Mouse (Mus musculus): Measurements from ENCODE around the gene Slit3. TPM values are rescaled to one million over a fixed set of nuclear protein-coding genes. Genes with fewer than 3 reads are reported as not detected.

The Slit3 gene
- polyA plus RNA-seq, 1 experiment from 2014 or later = 20.9 TPM

DNA sequence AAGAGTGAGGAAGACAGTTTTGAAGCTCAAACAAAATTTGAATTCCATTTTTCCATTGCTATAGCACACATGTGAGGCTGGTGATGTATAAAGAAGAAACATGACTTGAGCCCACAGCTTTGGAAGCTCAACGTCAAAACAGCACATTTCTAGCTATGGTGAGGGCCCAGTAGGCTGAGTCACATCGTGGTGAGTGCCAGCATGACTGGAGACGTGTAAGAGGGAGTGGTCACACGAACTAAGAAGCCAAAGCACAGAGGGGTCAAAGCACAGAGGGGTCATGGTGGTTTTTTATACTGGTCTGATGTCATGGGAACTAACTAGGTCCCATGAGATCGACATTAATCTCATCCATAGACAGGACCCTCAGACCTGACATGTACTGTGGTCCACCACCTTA lies 10.7 kb downstream of the Slit3 start:
- Histone ChIP-seq H3K27me3 (no peaks in the 10 kb centered on the region), H3K36me3 (no peaks in the 10 kb centered on the region), H3K27ac (no peak overlapping the region), H3K9me3 (no peaks in the 10 kb centered on the region), H3K4me2 (replicated peaks) (no peak overlapping the region), H3K9ac (no peak overlapping the region), H3K4me1 (peaks cover 6% of the 10 kb centered on the region), H3K4me3 (no peak overlapping the region)
- ATAC-seq (ENCODE audit: low FRiP score, low read depth) = no peak
- WGBS = 84% methylated on average over 5 of the region's 5 CpGs

DNA sequence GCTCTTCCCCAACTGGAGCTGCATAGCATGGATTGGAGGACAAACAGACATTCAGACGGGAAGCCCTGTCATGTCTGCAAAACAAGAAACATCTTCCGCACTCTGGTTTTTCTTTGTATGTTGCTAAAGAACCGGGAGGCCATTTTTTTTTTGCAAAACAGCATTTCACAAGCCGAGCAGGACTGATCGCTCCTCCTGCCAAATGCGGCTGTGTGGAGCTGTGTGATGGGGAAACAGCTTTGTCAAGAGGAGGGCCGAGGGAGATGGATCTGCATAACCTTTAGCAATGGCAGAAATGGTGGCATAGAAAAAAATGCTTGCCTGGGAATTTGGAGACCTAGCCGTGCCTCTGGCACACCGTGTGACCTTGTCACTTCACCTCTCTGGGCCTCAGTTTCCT lies 15.6 kb downstream of the Slit3 start:
- Histone ChIP-seq H3K27me3 (no peaks in the 10 kb centered on the region), H3K36me3 (no peaks in the 10 kb centered on the region), H3K4me3 (no peak overlapping the region), H3K27ac (no peak overlapping the region), H3K9ac (no peak overlapping the region), H3K4me1 (peaks cover 23% of the 10 kb centered on the region), H3K9me3 (no peaks in the 10 kb centered on the region), H3K4me2 (replicated peaks) (no peak overlapping the region)
- ATAC-seq (ENCODE audit: low FRiP score, low read depth) = no peak
- WGBS = 85% methylated on average over 9 of the region's 9 CpGs

DNA sequence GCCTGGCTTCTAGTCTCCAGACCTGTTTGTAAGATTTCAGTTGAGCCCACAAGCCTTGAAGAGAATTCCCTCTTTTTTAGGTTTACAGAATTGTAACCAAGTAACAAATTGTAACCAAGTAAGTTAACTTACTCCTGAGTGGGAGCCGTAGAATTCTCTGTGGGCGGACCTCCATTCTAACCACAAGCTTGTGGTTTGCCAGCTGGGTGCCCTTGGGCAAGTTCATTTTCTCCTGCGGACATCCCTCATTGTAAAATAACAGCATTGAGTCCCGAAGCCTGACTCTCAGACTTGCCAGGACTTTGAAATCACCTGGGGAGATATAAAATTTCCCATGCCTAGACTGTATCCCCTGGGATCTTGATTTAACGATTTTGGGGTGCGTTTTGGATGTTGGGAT lies 19.1 kb downstream of the Slit3 start:
- no peak overlapping the region for H3K4me3 ChIP-seq
- H3K4me2 ChIP-seq (replicated peaks) = no peak overlapping the region
- no peak overlapping the region for H3K9ac ChIP-seq
- 54% methylated on average over 6 of the region's 6 CpGs for WGBS
- no peaks in the 10 kb centered on the region for H3K9me3 ChIP-seq
- peaks cover 52% of the 10 kb centered on the region for H3K4me1 ChIP-seq
- no peak overlapping the region for H3K27ac ChIP-seq
- H3K36me3 ChIP-seq = no peaks in the 10 kb centered on the region
- ATAC-seq (ENCODE audit: low FRiP score, low read depth) = no peak
- H3K27me3 ChIP-seq = no peaks in the 10 kb centered on the region

DNA sequence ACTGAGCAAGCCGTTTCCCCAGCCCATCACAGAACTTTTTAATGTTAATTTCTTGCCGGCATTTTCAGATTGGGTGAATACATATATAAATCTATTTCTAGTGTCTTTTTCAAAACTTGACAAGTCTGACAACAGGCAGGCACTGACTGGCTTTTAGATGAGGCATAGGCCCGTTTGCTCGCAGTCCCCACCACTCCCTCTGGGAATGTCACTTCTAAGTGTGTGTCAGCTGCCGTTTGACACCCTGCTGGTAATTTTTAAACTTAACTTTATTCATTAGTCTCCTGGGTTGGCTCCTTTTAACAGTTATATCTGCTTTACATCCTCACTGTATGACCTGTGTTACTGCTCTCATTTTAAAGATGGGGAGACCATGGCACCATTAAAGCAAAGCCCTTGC lies 21.2 kb downstream of the Slit3 start:
- WGBS = 55% methylated on average over 5 of the region's 5 CpGs
- no peak overlapping the region for H3K27ac ChIP-seq
- H3K9ac ChIP-seq = no peak overlapping the region
- no peak for ATAC-seq (ENCODE audit: low FRiP score, low read depth)
- H3K4me2 ChIP-seq (replicated peaks) = no peak overlapping the region
- no peak overlapping the region for H3K4me3 ChIP-seq
- H3K27me3 ChIP-seq = no peaks in the 10 kb centered on the region
- peaks cover 53% of the 10 kb centered on the region for H3K4me1 ChIP-seq
- H3K9me3 ChIP-seq = no peaks in the 10 kb centered on the region
- H3K36me3 ChIP-seq = no peaks in the 10 kb centered on the region

DNA sequence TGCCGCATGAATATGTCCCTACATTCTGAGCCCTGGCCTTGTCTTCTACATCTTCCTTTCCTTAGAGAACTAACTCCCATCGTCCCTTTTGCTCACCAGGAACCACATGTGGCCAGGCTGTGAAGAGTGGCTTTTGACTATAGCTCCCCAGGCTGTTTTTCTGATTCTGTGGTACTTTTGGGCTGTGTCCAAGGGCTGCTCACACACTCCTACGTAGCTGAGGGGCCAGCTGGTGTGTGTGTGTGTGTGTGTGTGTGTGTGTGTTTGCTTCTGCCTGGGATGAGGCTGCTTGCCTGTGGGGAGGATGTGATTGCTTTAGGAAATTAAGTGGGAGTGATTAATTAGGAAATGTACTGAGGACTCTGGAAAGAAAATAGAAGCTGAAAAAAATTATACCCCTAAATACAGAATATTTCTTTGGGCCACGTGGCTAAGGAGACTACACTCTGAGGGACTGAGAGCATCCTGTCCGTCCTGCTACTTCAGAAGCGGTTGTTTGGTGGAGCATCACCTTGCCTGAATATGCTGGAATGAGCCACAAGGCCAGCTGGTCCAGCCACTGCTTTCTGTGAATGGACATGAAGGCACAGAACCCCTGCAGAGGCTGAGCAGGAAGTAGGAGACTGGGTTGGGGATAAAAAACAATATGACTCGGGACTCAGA lies 21.8 kb downstream of the Slit3 start:
- H3K4me1 ChIP-seq = peaks cover 49% of the 10 kb centered on the region
- H3K4me3 ChIP-seq = no peak overlapping the region
- 52% methylated on average over 7 of the region's 7 CpGs for WGBS
- H3K9ac ChIP-seq = no peak overlapping the region
- H3K27me3 ChIP-seq = no peaks in the 10 kb centered on the region
- ATAC-seq (ENCODE audit: low FRiP score, low read depth) = peak; percentile 59; the same call in 1 of the 2 replicates
- no peak overlapping the region for H3K4me2 ChIP-seq (replicated peaks)
- no peak overlapping the region for H3K27ac ChIP-seq
- H3K36me3 ChIP-seq = no peaks in the 10 kb centered on the region
- H3K9me3 ChIP-seq = no peaks in the 10 kb centered on the region

DNA sequence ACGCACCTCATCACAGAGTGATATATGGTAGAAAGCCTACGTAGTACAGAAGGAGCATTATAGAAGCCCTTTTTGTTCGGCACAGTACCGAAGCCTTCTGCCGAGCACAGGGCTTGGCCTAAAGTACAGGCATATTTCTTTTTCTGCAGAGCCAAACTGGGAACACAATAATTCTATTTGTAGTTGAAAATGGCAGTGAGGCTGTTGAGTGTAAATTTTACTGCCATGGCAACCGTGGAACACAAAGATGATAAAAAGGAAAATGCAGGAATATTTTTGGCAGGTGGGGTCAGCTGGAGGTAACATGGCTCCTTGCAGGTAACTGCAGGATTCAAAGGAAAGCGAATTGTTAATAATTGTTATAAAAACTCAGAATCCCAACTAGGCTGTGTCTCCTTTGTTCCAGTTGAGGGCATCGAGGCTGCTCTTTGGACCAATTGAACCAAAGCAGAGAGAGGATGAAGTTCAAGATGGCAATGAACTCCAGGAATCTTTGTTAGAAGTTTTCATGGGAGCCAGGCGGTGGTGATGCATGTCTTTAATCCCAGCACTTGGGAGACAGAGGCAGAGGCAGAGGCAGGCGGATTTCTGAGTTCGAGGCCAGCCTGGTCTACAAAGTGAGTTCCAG lies 26.9 kb downstream of the Slit3 start:
- H3K27ac ChIP-seq = no peak overlapping the region
- ATAC-seq (ENCODE audit: low FRiP score, low read depth) = no peak
- H3K4me1 ChIP-seq = peaks cover 38% of the 10 kb centered on the region
- 90% methylated on average over 11 of the region's 11 CpGs for WGBS
- no peaks in the 10 kb centered on the region for H3K9me3 ChIP-seq
- H3K27me3 ChIP-seq = no peaks in the 10 kb centered on the region
- no peak overlapping the region for H3K4me3 ChIP-seq
- no peak overlapping the region for H3K9ac ChIP-seq
- H3K4me2 ChIP-seq (replicated peaks) = no peak overlapping the region
- H3K36me3 ChIP-seq = no peaks in the 10 kb centered on the region

DNA sequence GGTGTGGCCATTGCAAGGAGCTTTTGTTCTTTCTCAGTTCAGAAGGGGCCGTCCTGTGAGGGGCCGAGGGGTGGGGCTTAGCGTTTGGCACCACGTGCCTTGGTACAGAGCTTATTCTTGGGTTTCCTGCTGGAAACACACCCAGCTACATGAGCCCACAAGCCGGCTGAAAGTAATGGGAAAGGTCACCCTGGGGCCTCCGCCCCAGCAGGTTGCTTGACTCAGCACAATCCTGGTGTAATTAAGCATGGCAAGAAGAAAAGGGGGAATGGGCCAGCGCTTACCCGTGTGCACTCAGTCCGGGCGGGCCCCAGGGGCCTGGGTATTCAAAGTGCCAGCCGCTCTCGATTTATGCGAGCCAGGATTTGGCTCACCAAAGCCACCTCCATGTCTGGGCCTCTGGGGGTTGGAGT lies 30.5 kb downstream of the Slit3 start:
- 39% methylated on average over 13 of the region's 13 CpGs for WGBS
- Histone ChIP-seq H3K36me3 (no peaks in the 10 kb centered on the region), H3K4me3 (no peak overlapping the region), H3K4me1 (peaks cover 54% of the 10 kb centered on the region), H3K4me2 (replicated peaks) (no peak overlapping the region; the same call in 1 of the 2 replicates), H3K9me3 (no peaks in the 10 kb centered on the region), H3K9ac (no peak overlapping the region), H3K27me3 (no peaks in the 10 kb centered on the region), H3K27ac (no peak overlapping the region)
- ATAC-seq (ENCODE audit: low FRiP score, low read depth) = peak; percentile 51; the same call in 1 of the 2 replicates

DNA sequence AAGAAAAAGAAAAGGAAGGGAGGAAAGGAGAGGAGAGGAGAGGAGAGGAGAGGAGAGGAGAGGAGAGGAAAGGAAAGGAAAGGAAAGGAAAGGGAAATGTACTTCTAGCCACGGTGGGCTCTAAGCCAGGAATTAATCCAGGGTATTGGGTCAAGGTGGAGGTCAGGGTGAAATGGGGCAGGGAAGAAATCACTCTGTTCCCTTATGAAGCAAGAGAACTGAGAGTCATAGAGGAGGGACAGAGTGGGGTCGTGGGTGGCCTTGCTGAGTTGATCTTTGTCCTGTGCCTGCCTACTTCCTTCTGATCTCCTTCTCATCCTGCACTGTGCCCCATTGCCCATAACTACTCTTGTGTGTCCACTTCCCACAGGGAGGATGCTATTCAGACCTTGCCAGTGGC lies 31.9 kb downstream of the Slit3 start:
- Histone ChIP-seq H3K4me3 (no peak overlapping the region), H3K27me3 (no peaks in the 10 kb centered on the region), H3K36me3 (no peaks in the 10 kb centered on the region), H3K9me3 (no peaks in the 10 kb centered on the region), H3K9ac (no peak overlapping the region), H3K4me2 (replicated peaks) (no peak overlapping the region), H3K27ac (no peak overlapping the region), H3K4me1 (peaks cover 59% of the 10 kb centered on the region)
- ATAC-seq (ENCODE audit: low FRiP score, low read depth) = no peak
- WGBS = 63% methylated on average over 2 of the region's 2 CpGs

DNA sequence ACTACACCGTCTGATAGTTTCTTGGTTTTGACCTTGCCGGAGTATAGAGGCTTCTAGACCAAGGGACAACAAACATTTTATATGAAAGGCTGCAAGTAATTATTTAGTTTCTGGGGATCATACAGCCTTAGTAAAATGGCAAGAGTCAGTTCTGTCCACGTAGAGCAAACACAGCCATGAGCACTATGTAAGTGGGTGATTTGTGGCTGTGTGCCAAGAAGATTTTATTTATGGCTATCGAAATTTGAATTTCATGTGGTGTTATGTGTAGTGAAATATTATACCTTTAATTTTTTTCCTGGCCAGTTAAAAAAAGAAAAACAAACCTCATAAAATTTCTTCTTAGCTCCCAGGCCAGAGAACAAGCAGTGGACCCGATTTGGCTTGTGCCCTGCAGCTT lies 33.4 kb downstream of the Slit3 start:
- no peaks in the 10 kb centered on the region for H3K27me3 ChIP-seq
- peaks cover 64% of the 10 kb centered on the region for H3K4me1 ChIP-seq
- peak; percentile 48; the same call in 1 of the 2 replicates for ATAC-seq (ENCODE audit: low FRiP score, low read depth)
- H3K4me3 ChIP-seq = no peak overlapping the region
- H3K9ac ChIP-seq = no peak overlapping the region
- no peak overlapping the region for H3K4me2 ChIP-seq (replicated peaks)
- no peaks in the 10 kb centered on the region for H3K9me3 ChIP-seq
- H3K27ac ChIP-seq = no peak overlapping the region
- 38% methylated on average over 5 of the region's 5 CpGs for WGBS
- no peaks in the 10 kb centered on the region for H3K36me3 ChIP-seq

DNA sequence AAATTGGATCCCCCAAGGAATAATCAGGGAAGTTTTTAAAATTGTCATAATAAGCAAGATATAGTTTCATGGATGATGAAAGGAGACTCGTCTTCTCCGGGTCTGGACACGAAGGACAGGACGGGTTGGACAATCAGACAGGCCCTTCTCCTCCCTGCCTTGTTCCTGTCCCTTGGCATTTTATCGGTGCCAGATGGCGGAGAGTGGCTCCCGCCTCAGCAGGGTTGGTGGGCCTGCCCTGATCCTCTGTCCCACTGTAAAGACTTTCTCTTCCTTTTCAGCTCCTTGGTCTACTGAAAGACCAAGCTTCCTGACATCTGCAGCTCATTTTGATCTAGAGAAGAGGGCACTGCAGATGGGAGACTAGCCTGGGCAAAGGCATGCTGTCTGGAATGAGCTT lies 34.3 kb downstream of the Slit3 start:
- no peak for ATAC-seq (ENCODE audit: low FRiP score, low read depth)
- peaks cover 64% of the 10 kb centered on the region for H3K4me1 ChIP-seq
- 69% methylated on average over 7 of the region's 7 CpGs for WGBS

DNA sequence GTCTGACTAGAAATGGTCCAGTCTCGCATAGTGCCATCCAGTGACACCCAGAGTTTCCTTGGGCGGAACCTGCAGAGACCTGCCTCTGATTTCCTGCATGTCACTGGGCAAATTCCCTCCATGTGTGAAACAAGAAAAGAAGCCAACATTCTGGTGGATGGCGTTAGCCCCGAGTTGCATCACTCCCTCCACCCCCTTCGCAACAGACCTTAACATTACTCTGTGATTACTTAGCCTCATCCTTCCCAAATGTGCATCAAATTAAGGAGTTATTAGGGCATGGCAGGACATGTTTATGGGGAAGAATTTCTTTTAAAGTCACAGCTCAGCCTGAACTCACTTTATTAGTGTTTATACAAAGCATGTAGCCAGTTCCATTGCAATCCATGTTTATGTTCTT lies 35.7 kb downstream of the Slit3 start:
- no peaks in the 10 kb centered on the region for H3K27me3 ChIP-seq
- H3K9me3 ChIP-seq = no peaks in the 10 kb centered on the region
- no peak overlapping the region for H3K27ac ChIP-seq
- H3K4me3 ChIP-seq = no peak overlapping the region
- no peak overlapping the region for H3K9ac ChIP-seq
- ATAC-seq (ENCODE audit: low FRiP score, low read depth) = no peak
- peaks cover 55% of the 10 kb centered on the region for H3K4me1 ChIP-seq
- H3K36me3 ChIP-seq = no peaks in the 10 kb centered on the region
- no peak overlapping the region for H3K4me2 ChIP-seq (replicated peaks)
- 47% methylated on average over 5 of the region's 5 CpGs for WGBS

More for the DNA sequence above, 34.3 kb downstream of the Slit3 start:
- Histone ChIP-seq H3K27ac (no peak overlapping the region), H3K9me3 (no peaks in the 10 kb centered on the region), H3K9ac (no peak overlapping the region), H3K36me3 (no peaks in the 10 kb centered on the region), H3K27me3 (no peaks in the 10 kb centered on the region), H3K4me3 (no peak overlapping the region), H3K4me2 (replicated peaks) (no peak overlapping the region)

DNA sequence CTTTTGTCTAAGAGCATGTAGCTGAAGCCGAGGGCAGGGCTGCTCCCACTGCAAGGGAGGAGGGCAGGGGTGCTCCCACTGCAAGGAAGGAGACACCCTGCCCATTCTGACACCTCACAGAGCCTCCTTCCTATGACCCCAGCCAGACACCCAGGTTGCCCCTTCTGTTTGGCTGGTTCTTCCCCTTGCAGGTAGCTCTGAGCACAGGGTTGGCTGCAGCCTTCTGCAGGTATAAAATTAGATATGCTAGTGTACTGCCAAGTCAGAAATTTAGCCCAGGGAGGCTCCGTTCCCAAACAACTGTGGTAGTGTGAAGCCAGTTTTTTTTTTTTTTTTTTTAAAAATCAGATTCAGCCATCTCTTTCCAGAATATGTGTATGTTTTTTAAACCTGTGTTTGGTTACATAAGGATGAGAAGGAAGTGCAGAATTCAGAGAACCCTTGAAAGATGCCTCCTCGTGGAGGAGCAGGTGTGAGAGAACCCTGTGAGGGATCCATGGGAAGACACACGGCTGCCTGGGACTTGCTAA lies 39.7 kb downstream of the Slit3 start:
- Histone ChIP-seq H3K4me3 (no peak overlapping the region), H3K36me3 (no peaks in the 10 kb centered on the region), H3K4me2 (replicated peaks) (no peak overlapping the region), H3K27ac (no peak overlapping the region), H3K4me1 (peaks cover 38% of the 10 kb centered on the region), H3K27me3 (no peaks in the 10 kb centered on the region), H3K9me3 (no peaks in the 10 kb centered on the region), H3K9ac (no peak overlapping the region)
- 85% methylated on average over 4 of the region's 4 CpGs for WGBS
- no peak for ATAC-seq (ENCODE audit: low FRiP score, low read depth)

Measured in limb, embryonic 13.5 days (tissue).